Mouse (Mus musculus) limb, embryonic 11.5 days (tissue): ENCODE measurements around the gene Prkaca. TPM values are rescaled to one million over a fixed set of nuclear protein-coding genes. Genes with fewer than 3 reads are reported as not detected.
"Not testable (repeated sequence)": the region's sequence is repeated elsewhere in the genome, so short reads cannot be mapped to it uniquely, and the experiment has no call there.

ENCODE experiments used
- ATAC-seq: fragments of 200-750 bp; cut with Nextera tagmentation; 2 replicates; pipeline ENCODE4 v1.8.0; 2017; ENCODE audit warnings: low read depth; ENCODE audit not compliant: insufficient number of reproducible peaks, low FRiP score, low TSS enrichment
- DNase-seq: peaks from one replicate; pipeline ENCODE4 v3.0.0-alpha.2; 2015; ENCODE audit warnings: low spot score
- H3K27ac ChIP-seq: fragments of 300-500 bp; sonication (generic); replicated peaks from 2 replicates; pipeline ENCODE4 v1.5.1; 2014; ENCODE audit warnings: low read depth, mild to moderate bottlenecking, low read length
- H3K27me3 ChIP-seq: fragments of 300-500 bp; sonication (generic); 2 replicates; pipeline ENCODE4 v1.6.1; 2014; ENCODE audit warnings: mild to moderate bottlenecking, low read length, mixed read lengths; ENCODE audit not compliant: control insufficient read depth, insufficient read depth
- H3K36me3 ChIP-seq: fragments of 300-500 bp; sonication (generic); 2 replicates; pipeline ENCODE4 v1.6.1; 2014; ENCODE audit warnings: mild to moderate bottlenecking, low read length, moderate library complexity, mixed read lengths; ENCODE audit not compliant: control insufficient read depth, insufficient read depth
- H3K4me1 ChIP-seq: fragments of 300-500 bp; sonication (generic); 2 replicates; pipeline ENCODE4 v1.6.1; 2014; ENCODE audit warnings: low read length, mixed read lengths; ENCODE audit not compliant: control insufficient read depth, insufficient read depth
- H3K4me2 ChIP-seq: fragments of 300-500 bp; sonication (generic); 2 replicates; pipeline ENCODE4 v1.6.1; 2014; ENCODE audit warnings: low read depth, mild to moderate bottlenecking, moderate library complexity; ENCODE audit not compliant: severe bottlenecking
- H3K4me3 ChIP-seq: fragments of 300-500 bp; sonication (generic); 2 replicates; pipeline ENCODE4 v1.5.1; 2014; ENCODE audit warnings: low read depth, low read length
- H3K9ac ChIP-seq: fragments of 300-500 bp; sonication (generic); 2 replicates; pipeline ENCODE4 v1.6.1; 2014; ENCODE audit warnings: mild to moderate bottlenecking, low read length
- H3K9me3 ChIP-seq: fragments of 300-500 bp; sonication (generic); 2 replicates; pipeline ENCODE4 v1.6.1; 2016; ENCODE audit warnings: low read length; ENCODE audit not compliant: control insufficient read depth
- WGBS: fragments of 180-500 bp; shearing (Covaris S2); extraction: QIAGEN DNeasy Blood & Tissue Kit; methylation state at CpG from one replicate; pipeline ENCODE4 v1.1.7; 2014; 5-methylcytosine and 5-hydroxymethylcytosine counted together
- polyA plus RNA-seq: library from polyadenylated mRNA; unstranded; fragments of >200 nt; fragmentation: Nextera tagmentation; extraction: Ambion mirVana; gene quantifications from 2 replicates; pipeline ENCODE4 v1.2.1, GENCODE M21; 2014

Prkaca gene
- polyA plus RNA-seq, 1 experiment from 2014 or later = 156 TPM

- peaks cover 11% of the 10 kb centered on the region for H3K36me3 ChIP-seq
- no peak overlapping the region for H3K4me3 ChIP-seq
- ATAC-seq = no peak
- H3K4me1 ChIP-seq = peaks cover 18% of the 10 kb centered on the region
- no peak overlapping the region for H3K4me2 ChIP-seq
- no peak for DNase-seq
- 73% methylated on average over 9 of the region's 9 CpGs for WGBS
- H3K27me3 ChIP-seq = no peaks in the 10 kb centered on the region
- no peaks in the 10 kb centered on the region for H3K9me3 ChIP-seq
- no peak overlapping the region for H3K27ac ChIP-seq
- H3K9ac ChIP-seq = no peak overlapping the region; the same call in 1 of the 2 replicates
Measured at GRCm38 (mm10) chr8:83978200-83978599, 5.4 kb downstream of the Prkaca start.

GRCm38 (mm10) chr8:83980250-83980649 lies 7.5 kb downstream of the Prkaca start:
- Histone ChIP-seq H3K9ac (no peak overlapping the region), H3K27me3 (no peaks in the 10 kb centered on the region), H3K4me3 (no peak overlapping the region), H3K27ac (no peak overlapping the region), H3K36me3 (peaks cover 17% of the 10 kb centered on the region), H3K4me1 (peaks cover 8% of the 10 kb centered on the region), H3K4me2 (no peak overlapping the region), H3K9me3 (no peaks in the 10 kb centered on the region)
- DNase-seq (no peak), ATAC-seq (no peak)
- WGBS = 89% methylated on average over 1 of the region's 1 CpGs

- Histone ChIP-seq H3K9ac (no peak overlapping the region), H3K27me3 (no peaks in the 10 kb centered on the region), H3K4me3 (no peak overlapping the region), H3K4me1 (peaks cover 8% of the 10 kb centered on the region), H3K27ac (no peak overlapping the region), H3K9me3 (no peaks in the 10 kb centered on the region), H3K36me3 (peaks cover 17% of the 10 kb centered on the region), H3K4me2 (no peak overlapping the region)
- DNase-seq (no peak), ATAC-seq (no peak)
- 79% methylated on average over 8 of the region's 8 CpGs for WGBS
Measured at GRCm38 (mm10) chr8:83980845-83981244, 8.1 kb downstream of the Prkaca start.

- 97% methylated on average over 7 of the region's 7 CpGs for WGBS
- no peaks in the 10 kb centered on the region for H3K9me3 ChIP-seq
Measured at GRCm38 (mm10) chr8:83981533-83981932, 8.7 kb downstream of the Prkaca start.

GRCm38 (mm10) chr8:83982449-83982848 lies 9.7 kb downstream of the Prkaca start:
- H3K4me2 ChIP-seq = no peak overlapping the region
- no peaks in the 10 kb centered on the region for H3K9me3 ChIP-seq
- H3K36me3 ChIP-seq = peaks cover 27% of the 10 kb centered on the region
- no peaks in the 10 kb centered on the region for H3K27me3 ChIP-seq
- peaks cover 1% of the 10 kb centered on the region for H3K4me1 ChIP-seq
- DNase-seq (no peak), ATAC-seq (no peak)
- WGBS = 87% methylated on average over 4 of the region's 4 CpGs
- no peak overlapping the region for H3K27ac ChIP-seq
- H3K9ac ChIP-seq = no peak overlapping the region
- H3K4me3 ChIP-seq = no peak overlapping the region

More at GRCm38 (mm10) chr8:83981533-83981932, 8.7 kb downstream of the Prkaca start:
- H3K36me3 ChIP-seq = peaks cover 20% of the 10 kb centered on the region
- H3K4me1 ChIP-seq = peaks cover 8% of the 10 kb centered on the region
- H3K9ac ChIP-seq = no peak overlapping the region
- no peaks in the 10 kb centered on the region for H3K27me3 ChIP-seq
- DNase-seq (no peak), ATAC-seq (no peak)
- no peak overlapping the region for H3K27ac ChIP-seq
- no peak overlapping the region for H3K4me2 ChIP-seq
- H3K4me3 ChIP-seq = no peak overlapping the region

GRCm38 (mm10) chr8:83983222-83983621 lies 10.4 kb downstream of the Prkaca start:
- not testable (repeated sequence) for H3K4me2 ChIP-seq, H3K9me3 ChIP-seq, H3K27me3 ChIP-seq, H3K9ac ChIP-seq, DNase-seq, ATAC-seq, H3K4me3 ChIP-seq, H3K27ac ChIP-seq, H3K4me1 ChIP-seq
- 99% methylated on average over 2 of the region's 2 CpGs for WGBS
- peaks cover 27% of the 10 kb centered on the region for H3K36me3 ChIP-seq

- H3K4me3 ChIP-seq = no peak overlapping the region
- H3K4me2 ChIP-seq = no peak overlapping the region
- no peaks in the 10 kb centered on the region for H3K27me3 ChIP-seq
- 92% methylated on average over 7 of the region's 7 CpGs for WGBS
- no peak overlapping the region for H3K9ac ChIP-seq
- ATAC-seq = no peak
- no peak overlapping the region for H3K27ac ChIP-seq
- no peak for DNase-seq
- peaks cover 30% of the 10 kb centered on the region for H3K36me3 ChIP-seq
- no peaks in the 10 kb centered on the region for H3K9me3 ChIP-seq
- no peaks in the 10 kb centered on the region for H3K4me1 ChIP-seq
Measured at GRCm38 (mm10) chr8:83989243-83989642, 16.4 kb downstream of the Prkaca start.

- H3K9ac ChIP-seq = no peak overlapping the region
- no peaks in the 10 kb centered on the region for H3K27me3 ChIP-seq
- peaks cover 32% of the 10 kb centered on the region for H3K36me3 ChIP-seq
- WGBS = 92% methylated on average over 14 of the region's 14 CpGs
- H3K27ac ChIP-seq = no peak overlapping the region
- H3K4me1 ChIP-seq = no peaks in the 10 kb centered on the region
- no peak overlapping the region for H3K4me2 ChIP-seq
- H3K9me3 ChIP-seq = no peaks in the 10 kb centered on the region
- H3K4me3 ChIP-seq = no peak overlapping the region
- DNase-seq = no peak
- no peak for ATAC-seq
Measured at GRCm38 (mm10) chr8:83990170-83990569, 17.4 kb downstream of the Prkaca start.

GRCm38 (mm10) chr8:83992488-83992887 lies 19.7 kb downstream of the Prkaca start:
- WGBS = 81% methylated on average over 2 of the region's 2 CpGs

More at GRCm38 (mm10) chr8:83992488-83992887, 19.7 kb downstream of the Prkaca start:
- DNase-seq (no peak), ATAC-seq (no peak)
- no peaks in the 10 kb centered on the region for H3K27me3 ChIP-seq
- peaks cover 22% of the 10 kb centered on the region for H3K36me3 ChIP-seq
- no peak overlapping the region for H3K4me2 ChIP-seq
- H3K9ac ChIP-seq = no peak overlapping the region
- H3K4me3 ChIP-seq = no peak overlapping the region
- H3K27ac ChIP-seq = no peak overlapping the region
- no peaks in the 10 kb centered on the region for H3K9me3 ChIP-seq
- 0 out of 2 replicates have a peak, but pooled peaks cover 5% of the 10 kb centered on the region for H3K4me1 ChIP-seq
